Mouse (Mus musculus) MEL (cell line): Measurements from ENCODE around the gene Vav3. TPM values are rescaled to one million over a fixed set of nuclear protein-coding genes. Genes with fewer than 3 reads are reported as not detected.

Experiments
- DNase-seq: peaks from one replicate; pipeline ENCODE4 v3.0.0; 2011; ENCODE audit warnings: low read depth, low spot score
- H3K27ac ChIP-seq: 2 replicates; pipeline ENCODE4 v1.5.1; 2012; ENCODE audit warnings: low read depth, mild to moderate bottlenecking, control low read depth, low read length, moderate library complexity; ENCODE audit not compliant: control insufficient read depth
- H3K27me3 ChIP-seq, 2 experiments: fragments of 150-350 bp in 1 of 2; sonication (generic) in 1 of 2; 2 replicates each; pipeline ENCODE4 v1.6.1; 2012; ENCODE audit warnings: low read length in 2 of 2, mild to moderate bottlenecking in 2 of 2, improper control_type of control experiment in 1 of 2, moderate library complexity in 1 of 2; ENCODE audit not compliant: insufficient read depth in 2 of 2, control insufficient read depth in 1 of 2
- H3K36me3 ChIP-seq, 2 experiments: 2 replicates each; pipeline ENCODE4 v1.6.1; 2012 to 2014; ENCODE audit warnings: low read length in 2 of 2, improper control_type of control experiment in 1 of 2, inconsistent platforms in 1 of 2, mild to moderate bottlenecking in 1 of 2; ENCODE audit not compliant: insufficient read depth in 2 of 2, control insufficient read depth in 1 of 2
- H3K4me1 ChIP-seq, 2 experiments: fragments of 150-350 bp in 1 of 2; sonication (generic) in 1 of 2; 2 replicates each; pipeline ENCODE4 v1.6.1; 2012; ENCODE audit warnings: low read length in 2 of 2, improper control_type of control experiment in 1 of 2, mild to moderate bottlenecking in 1 of 2; ENCODE audit not compliant: insufficient read depth in 2 of 2, control insufficient read depth in 1 of 2
- H3K4me3 ChIP-seq, 2 experiments: fragments of 150-350 bp in 1 of 2; sonication (generic) in 1 of 2; 2 replicates each; pipeline ENCODE4 v1.5.1; 2012; ENCODE audit warnings: low read depth in 2 of 2, low read length in 2 of 2, mild to moderate bottlenecking in 2 of 2, moderate library complexity in 2 of 2, control low read depth in 1 of 2, improper control_type of control experiment in 1 of 2; ENCODE audit not compliant: control insufficient read depth in 1 of 2, insufficient read depth in 1 of 2
- H3K79me2 ChIP-seq: 2 replicates; pipeline ENCODE4 v1.6.1; 2012; ENCODE audit warnings: mild to moderate bottlenecking, low read length, moderate library complexity; ENCODE audit not compliant: control insufficient read depth, poor library complexity, insufficient read depth
- H3K9ac ChIP-seq: 2 replicates; pipeline ENCODE4 v1.6.1; 2012; ENCODE audit warnings: low read depth, mild to moderate bottlenecking, control low read depth, low read length, moderate library complexity; ENCODE audit not compliant: control insufficient read depth, poor library complexity, severe bottlenecking
- H3K9me3 ChIP-seq: fragments of 150-350 bp; sonication (generic); replicated peaks from 2 replicates; pipeline ENCODE4 v1.6.1; 2012; ENCODE audit warnings: mild to moderate bottlenecking, low read length, improper control_type of control experiment, moderate library complexity; ENCODE audit not compliant: insufficient read depth
- BHLHE40 ChIP-seq: IDR thresholded peaks from 2 replicates; pipeline ENCODE4 v1.6.1; 2012; ENCODE audit warnings: low read depth, mild to moderate bottlenecking, inconsistent platforms, low read length, improper control_type of control experiment, borderline replicate concordance
- CHD2 ChIP-seq: IDR thresholded peaks from 2 replicates; pipeline ENCODE4 v1.6.1; 2011; ENCODE audit warnings: low read length, improper control_type of control experiment
- CTCF ChIP-seq, 3 experiments: IDR thresholded peaks in 2 of 3; conservative IDR thresholded peaks in 1 of 3; 2 replicates each; pipeline ENCODE4 v1.5.1; 2011 to 2012; ENCODE audit warnings: low read length in 3 of 3, low read depth in 2 of 3, mild to moderate bottlenecking in 2 of 3, improper control_type of control experiment in 1 of 3, inconsistent platforms in 1 of 3, mixed read lengths in 1 of 3, moderate library complexity in 1 of 3; ENCODE audit not compliant: control insufficient read depth in 1 of 3, insufficient read depth in 1 of 3, poor library complexity in 1 of 3, severe bottlenecking in 1 of 3
- E2F4 ChIP-seq: IDR thresholded peaks from 2 replicates; pipeline ENCODE4 v1.6.1; 2011; ENCODE audit warnings: low read depth, low read length, improper control_type of control experiment, borderline replicate concordance
- ELF1 ChIP-seq: IDR thresholded peaks from 2 replicates; pipeline ENCODE4 v1.6.1; 2014; ENCODE audit warnings: low read depth, mild to moderate bottlenecking, inconsistent platforms, low read length, improper control_type of control experiment, moderate library complexity
- EP300 ChIP-seq, 2 experiments: IDR thresholded peaks; 2 replicates each; pipeline ENCODE4 v1.6.1; 2011; ENCODE audit warnings: improper control_type of control experiment in 2 of 2, low read length in 2 of 2, low read depth in 1 of 2, mild to moderate bottlenecking in 1 of 2
- GABPA ChIP-seq: IDR thresholded peaks from 2 replicates; pipeline ENCODE4 v1.6.1; 2012; ENCODE audit warnings: low read depth, mild to moderate bottlenecking, inconsistent platforms, low read length, improper control_type of control experiment, moderate library complexity
- GATA1 ChIP-seq: IDR thresholded peaks from 2 replicates; pipeline ENCODE4 v1.6.1; 2011; ENCODE audit warnings: low read depth, low read length, improper control_type of control experiment
- JUND ChIP-seq: IDR thresholded peaks from 2 replicates; pipeline ENCODE4 v1.6.1; 2011; ENCODE audit warnings: low read depth, mild to moderate bottlenecking, improper control_type of control experiment, low read length
- KAT2A ChIP-seq: conservative IDR thresholded peaks from 2 replicates; pipeline ENCODE4 v1.6.1; 2012; ENCODE audit warnings: low read depth, low read length, improper control_type of control experiment, inconsistent platforms
- MEF2A ChIP-seq: IDR thresholded peaks from 2 replicates; pipeline ENCODE4 v1.6.1; 2014; ENCODE audit warnings: low read depth, mild to moderate bottlenecking, inconsistent platforms, low read length, improper control_type of control experiment; ENCODE audit not compliant: poor library complexity, insufficient replicate concordance, severe bottlenecking; ENCODE audit errors: extremely low read depth
- MYB ChIP-seq: IDR thresholded peaks from 2 replicates; pipeline ENCODE4 v1.6.1; 2011; ENCODE audit warnings: mild to moderate bottlenecking, low read depth, low read length, improper control_type of control experiment
- NRF1 ChIP-seq: IDR thresholded peaks from 2 replicates; pipeline ENCODE4 v1.6.1; 2014; ENCODE audit warnings: low read depth, mild to moderate bottlenecking, inconsistent platforms, low read length, improper control_type of control experiment, moderate library complexity; ENCODE audit not compliant: poor library complexity, insufficient read depth, severe bottlenecking
- POLR2A ChIP-seq, 2 experiments: IDR thresholded peaks; 2 replicates each; pipeline ENCODE4 v1.6.1; 2011 to 2012; ENCODE audit warnings: low read length in 2 of 2, mild to moderate bottlenecking in 2 of 2, control low read depth in 1 of 2, improper control_type of control experiment in 1 of 2, low read depth in 1 of 2, moderate library complexity in 1 of 2; ENCODE audit not compliant: control insufficient read depth in 1 of 2, insufficient read depth in 1 of 2, poor library complexity in 1 of 2
- POLR2AphosphoS2 ChIP-seq: IDR thresholded peaks from 2 replicates; pipeline ENCODE4 v1.6.1; 2011; ENCODE audit warnings: low read length, improper control_type of control experiment
- RAD21 ChIP-seq: IDR thresholded peaks from 2 replicates; pipeline ENCODE4 v1.6.1; 2011; ENCODE audit warnings: mild to moderate bottlenecking, low read depth, low read length, improper control_type of control experiment
- SIN3A ChIP-seq: IDR thresholded peaks from 2 replicates; pipeline ENCODE4 v1.6.1; 2012; ENCODE audit warnings: low read length, improper control_type of control experiment, inconsistent platforms
- USF1 ChIP-seq: IDR thresholded peaks from 2 replicates; pipeline ENCODE4 v1.6.1; 2014; ENCODE audit warnings: low read depth, mild to moderate bottlenecking, inconsistent platforms, low read length, improper control_type of control experiment, moderate library complexity
- USF2 ChIP-seq, 2 experiments: IDR thresholded peaks; 2 replicates each; pipeline ENCODE4 v1.6.1; 2011 to 2012; ENCODE audit warnings: improper control_type of control experiment in 2 of 2, low read length in 2 of 2, borderline replicate concordance in 1 of 2, inconsistent platforms in 1 of 2, low read depth in 1 of 2, mild to moderate bottlenecking in 1 of 2; ENCODE audit not compliant: insufficient read depth in 1 of 2
- ZKSCAN1 ChIP-seq: IDR thresholded peaks from 2 replicates; pipeline ENCODE4 v1.6.1; 2012; ENCODE audit warnings: low read depth, mild to moderate bottlenecking, inconsistent platforms, low read length, improper control_type of control experiment, moderate library complexity
- ZMIZ1 ChIP-seq: IDR thresholded peaks from 2 replicates; pipeline ENCODE4 v1.6.1; 2012; ENCODE audit warnings: low read depth, mild to moderate bottlenecking, inconsistent platforms, low read length, improper control_type of control experiment, moderate library complexity
- polyA plus RNA-seq, 2 experiments: library from polyadenylated mRNA; stranded (reverse) in 1 of 2; unstranded in 1 of 2; fragments of >175 nt in 1 of 2; fragments of >200 nt in 1 of 2; gene quantifications; 2 replicates each; pipeline versions ENCODE4 v1.2.1 to v1.2.4; 2012; ENCODE audit warnings: low replicate concordance in 2 of 2, low read depth in 1 of 2; ENCODE audit not compliant: insufficient read length in 2 of 2, insufficient read depth in 1 of 2, missing spikeins in 1 of 2
- total RNA-seq: library from RNA; depleted of rRNA; stranded (reverse); fragments of 300-350 nt; gene quantifications from 2 replicates; pipeline ENCODE4 v1.2.3, GENCODE M21; 2012

Gene Vav3
- total and polyA plus RNA-seq, 3 experiments = not detected

- Histone ChIP-seq H3K4me1 (no peaks in the 10 kb centered on the region), H3K27ac (no peak overlapping the region), H3K9ac (no peak overlapping the region), H3K9me3 (no peaks in the 10 kb centered on the region), H3K36me3 (no peaks in the 10 kb centered on the region), H3K79me2 (no peaks in the 10 kb centered on the region), H3K4me3 (no peak overlapping the region), H3K27me3 (no peaks in the 10 kb centered on the region)
- no peak for DNase-seq
- TF ChIP-seq KAT2A (no peak), GABPA (no peak), CTCF (IDR thresholded peaks at IDR 0.05 in 2 of 3, conservative IDR thresholded peaks at IDR 0.05 in 1 of 3; ENCODE audit: control insufficient read depth in 1 of 3, insufficient read depth in 1 of 3, low read depth in 2 of 3, low read length in 3 of 3, poor library complexity in 1 of 3, severe bottlenecking in 1 of 3) (no peak), USF1 (no peak)
Observed at GRCm38 (mm10) chr3:109578983-109579382, 238.5 kb downstream of the Vav3 start.

- no peaks in the 10 kb centered on the region for H3K36me3 ChIP-seq
- no peak overlapping the region for H3K4me3 ChIP-seq
- DNase-seq = no peak
- H3K9ac ChIP-seq = no peak overlapping the region
- TF ChIP-seq ELF1 = no peak
- no peak for TF ChIP-seq MEF2A
- no peak for TF ChIP-seq ZMIZ1
- no peak for TF ChIP-seq ZKSCAN1
- no peak for TF ChIP-seq CHD2
- no peak for TF ChIP-seq POLR2A (IDR thresholded peaks at IDR 0.05; ENCODE audit: control insufficient read depth in 1 of 2, insufficient read depth in 1 of 2, low read depth in 1 of 2, low read length in 2 of 2, poor library complexity in 1 of 2)
- TF ChIP-seq RAD21 = no peak
- no peak for TF ChIP-seq MYB
- TF ChIP-seq EP300 (IDR thresholded peaks at IDR 0.05; ENCODE audit: low read depth in 1 of 2, low read length in 2 of 2) = no peak
- TF ChIP-seq SIN3A = no peak
- TF ChIP-seq USF1 = no peak
- no peak for TF ChIP-seq BHLHE40
- TF ChIP-seq NRF1 = no peak
- no peak for TF ChIP-seq JUND
- no peak for TF ChIP-seq GATA1
- no peak for TF ChIP-seq POLR2AphosphoS2
- no peak for TF ChIP-seq USF2 (IDR thresholded peaks at IDR 0.05; ENCODE audit: borderline replicate concordance in 1 of 2, insufficient read depth in 1 of 2, low read depth in 1 of 2, low read length in 2 of 2)
- no peak for TF ChIP-seq CTCF (IDR thresholded peaks at IDR 0.05 in 2 of 3, conservative IDR thresholded peaks at IDR 0.05 in 1 of 3; ENCODE audit: control insufficient read depth in 1 of 3, insufficient read depth in 1 of 3, low read depth in 2 of 3, low read length in 3 of 3, poor library complexity in 1 of 3, severe bottlenecking in 1 of 3)
- no peak for TF ChIP-seq GABPA
- no peak for TF ChIP-seq E2F4
- H3K9me3 ChIP-seq = no peaks in the 10 kb centered on the region
- H3K27me3 ChIP-seq = no peaks in the 10 kb centered on the region
- H3K4me1 ChIP-seq = no peaks in the 10 kb centered on the region
- H3K79me2 ChIP-seq = no peaks in the 10 kb centered on the region
- H3K27ac ChIP-seq = no peak overlapping the region
Observed at GRCm38 (mm10) chr3:109585946-109586345, 245.5 kb downstream of the Vav3 start.
